Mouse (Mus musculus) lung, adult 2 months (tissue): ENCODE measurements around the gene Ninl.

ENCODE experiments used
- CTCF ChIP-seq: fragments of 200-500 bp; IDR thresholded peaks from 2 replicates; pipeline ENCODE4 v1.5.1; 2011; ENCODE audit warnings: mild to moderate bottlenecking, low read length, control low read depth; ENCODE audit not compliant: insufficient read depth
- POLR2A ChIP-seq: fragments of 200-500 bp; IDR thresholded peaks from 2 replicates; pipeline ENCODE4 v1.6.1; 2011; ENCODE audit warnings: low read depth, mild to moderate bottlenecking, control low read depth, low read length, borderline replicate concordance; ENCODE audit errors: extremely low read depth

DNA sequence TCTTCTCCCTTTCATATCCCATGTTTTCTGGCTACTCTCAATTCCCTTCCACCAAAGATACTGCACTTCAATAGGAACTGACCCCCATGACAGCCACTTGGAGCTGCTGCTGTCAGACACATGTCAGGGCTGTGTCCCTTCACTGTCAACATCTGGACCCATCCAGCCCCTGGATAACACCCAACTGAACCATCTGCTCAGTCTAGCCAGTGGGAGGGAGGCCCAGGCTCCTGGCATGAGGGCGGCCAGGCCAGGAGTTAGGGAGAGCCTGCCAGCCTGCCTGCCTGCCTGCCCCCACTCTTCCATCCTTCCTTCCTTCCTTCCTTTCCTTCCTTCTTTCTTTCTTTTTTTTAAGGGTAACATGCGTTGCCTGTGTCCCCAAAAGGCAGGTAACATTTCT is 88.0 kb downstream of the Ninl start:
- TF ChIP-seq POLR2A (no peak), CTCF (no peak)
